Mouse (Mus musculus): ENCODE data around the gene Gm11492.

Gm11492 gene

DNA sequence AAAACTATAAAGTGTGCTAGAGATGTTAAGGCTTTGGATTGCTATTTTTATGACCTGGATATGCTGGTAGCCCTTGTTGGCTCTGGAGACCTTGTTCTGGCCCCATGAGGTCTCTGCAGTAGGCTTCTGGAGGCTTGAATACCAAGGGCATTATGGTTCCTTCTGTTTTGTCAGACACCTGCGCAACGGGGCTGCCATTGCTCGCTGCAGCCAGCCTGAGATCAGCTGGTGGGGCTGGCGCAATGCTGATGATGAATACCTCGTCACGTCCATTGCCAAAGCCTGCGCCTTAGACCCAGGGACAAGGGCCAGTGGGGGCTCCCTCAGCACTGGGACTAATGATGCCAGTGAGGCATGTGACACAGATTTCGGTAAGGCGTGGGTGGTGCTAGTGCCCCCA is 35.8 kb downstream of the Gm11492 start:
- no peak for DNase-seq

DNA sequence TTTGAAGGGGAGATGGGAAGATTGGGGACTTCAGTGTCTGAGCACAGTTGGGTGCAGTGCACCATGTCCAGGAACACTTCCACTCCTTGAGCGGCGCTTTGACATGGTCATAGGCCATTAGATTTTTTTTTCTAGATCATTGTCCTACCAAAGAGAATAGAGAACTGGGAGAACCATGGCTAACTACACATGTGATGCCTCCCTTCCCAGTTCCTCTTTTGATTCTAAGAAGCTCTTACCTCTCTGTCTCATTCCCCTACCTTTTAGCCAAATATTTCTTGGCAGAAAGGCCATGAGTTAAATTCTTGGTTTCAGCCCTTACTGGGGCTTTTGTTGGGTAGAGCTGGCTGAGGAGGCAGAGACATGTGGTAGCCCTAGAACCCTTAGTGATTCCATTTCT is 37.1 kb downstream of the Gm11492 start:
- DNase-seq: no peak

DNA sequence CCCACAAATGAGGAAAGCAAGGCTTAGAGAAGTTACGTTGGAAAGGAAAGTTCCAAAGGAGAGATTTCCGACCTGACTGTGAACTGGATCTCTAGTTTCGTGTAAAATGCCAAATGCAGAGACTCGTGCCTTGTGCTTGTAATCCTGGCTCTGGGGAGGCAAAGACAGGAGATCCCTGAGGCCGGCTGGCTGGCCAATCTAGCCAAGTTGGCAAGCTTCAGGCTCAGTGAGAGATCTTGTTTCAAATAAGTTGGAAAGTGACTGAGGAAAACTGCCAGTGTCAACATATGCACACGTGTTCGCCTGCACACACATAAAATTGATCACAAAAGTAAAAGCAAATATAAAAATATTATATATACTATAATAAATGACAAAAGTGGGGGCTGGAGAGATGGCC is 42.8 kb downstream of the Gm11492 start:
- DNase-seq: no peak

DNA sequence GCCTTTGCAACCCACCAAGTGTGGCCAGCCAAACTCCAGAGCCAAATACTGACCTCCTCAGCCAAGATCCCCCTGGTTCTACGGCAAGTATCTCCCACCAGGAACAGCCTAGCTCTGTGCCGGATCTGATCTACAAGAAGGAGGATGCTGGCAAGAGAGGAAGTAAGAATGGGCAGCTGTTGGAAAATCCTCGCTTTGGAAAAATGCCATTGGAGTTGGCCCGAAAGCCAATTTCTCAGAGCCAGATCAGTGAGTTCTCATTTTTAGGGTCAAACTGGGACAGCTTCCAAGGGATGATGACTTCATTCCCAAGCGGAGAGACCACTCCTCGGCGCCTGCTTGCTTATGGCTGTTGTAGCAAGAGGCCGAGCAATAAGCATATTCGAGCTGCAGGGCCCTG is 45.1 kb downstream of the Gm11492 start:
- DNase-seq: no peak

DNA sequence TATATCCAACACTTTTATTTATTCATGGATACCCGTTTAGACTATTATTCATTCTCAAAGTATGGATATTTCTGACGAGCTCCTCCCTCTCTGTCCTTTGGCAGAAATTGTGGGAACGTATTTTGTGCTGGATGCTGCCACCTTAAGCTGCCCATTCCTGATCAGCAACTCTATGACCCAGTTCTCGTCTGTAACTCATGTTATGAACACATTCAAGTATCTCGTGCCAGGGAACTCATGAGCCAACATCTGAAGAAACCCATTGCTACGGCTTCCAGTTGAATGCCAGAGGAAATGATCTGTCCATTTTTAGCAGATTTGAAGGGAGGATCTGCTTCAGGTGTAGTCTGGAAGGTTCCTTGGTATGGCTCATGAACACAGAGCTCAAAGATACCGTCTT is 47.5 kb downstream of the Gm11492 start:
- DNase-seq: peak; percentile 1

DNA sequence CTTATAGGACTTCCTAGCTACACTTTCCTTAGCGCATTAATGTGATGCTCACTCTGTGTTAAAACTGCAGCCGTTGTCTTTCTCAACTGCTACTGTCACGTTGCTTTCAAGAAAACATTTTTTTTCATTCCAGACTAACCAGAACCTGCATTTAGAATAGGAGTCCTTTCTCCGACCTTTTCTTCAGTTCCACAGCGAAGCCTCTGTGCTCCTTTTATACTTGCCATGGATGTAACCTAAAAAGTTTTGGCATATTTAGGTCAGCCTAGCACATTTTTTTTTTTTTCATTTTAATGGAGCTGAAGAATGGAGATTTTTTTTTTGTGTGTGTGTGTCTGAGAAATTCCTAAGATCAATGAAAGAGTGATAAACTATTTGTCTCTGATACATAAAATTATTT is 49.1 kb downstream of the Gm11492 start:
- DNase-seq: no peak

DNA sequence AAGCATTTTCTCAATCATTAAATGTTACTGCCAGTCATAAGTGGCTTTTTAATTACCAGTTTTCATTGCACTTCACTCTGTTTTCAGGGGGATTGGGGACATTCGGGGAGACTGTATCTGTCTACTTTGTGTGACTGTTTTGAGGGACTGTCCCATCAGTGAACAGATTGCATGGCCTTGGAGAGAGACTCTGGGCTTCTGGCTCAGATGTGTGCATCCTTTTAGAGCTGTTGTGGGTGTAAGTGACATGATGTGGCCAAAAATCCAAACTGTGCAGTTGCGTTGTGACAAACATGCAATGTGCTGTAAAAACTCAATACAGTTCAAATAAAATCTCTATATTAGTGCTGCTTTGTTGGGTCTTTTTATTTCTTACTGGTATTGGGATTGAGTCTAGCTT is 49.5 kb downstream of the Gm11492 start:
- DNase-seq: no peak

DNA sequence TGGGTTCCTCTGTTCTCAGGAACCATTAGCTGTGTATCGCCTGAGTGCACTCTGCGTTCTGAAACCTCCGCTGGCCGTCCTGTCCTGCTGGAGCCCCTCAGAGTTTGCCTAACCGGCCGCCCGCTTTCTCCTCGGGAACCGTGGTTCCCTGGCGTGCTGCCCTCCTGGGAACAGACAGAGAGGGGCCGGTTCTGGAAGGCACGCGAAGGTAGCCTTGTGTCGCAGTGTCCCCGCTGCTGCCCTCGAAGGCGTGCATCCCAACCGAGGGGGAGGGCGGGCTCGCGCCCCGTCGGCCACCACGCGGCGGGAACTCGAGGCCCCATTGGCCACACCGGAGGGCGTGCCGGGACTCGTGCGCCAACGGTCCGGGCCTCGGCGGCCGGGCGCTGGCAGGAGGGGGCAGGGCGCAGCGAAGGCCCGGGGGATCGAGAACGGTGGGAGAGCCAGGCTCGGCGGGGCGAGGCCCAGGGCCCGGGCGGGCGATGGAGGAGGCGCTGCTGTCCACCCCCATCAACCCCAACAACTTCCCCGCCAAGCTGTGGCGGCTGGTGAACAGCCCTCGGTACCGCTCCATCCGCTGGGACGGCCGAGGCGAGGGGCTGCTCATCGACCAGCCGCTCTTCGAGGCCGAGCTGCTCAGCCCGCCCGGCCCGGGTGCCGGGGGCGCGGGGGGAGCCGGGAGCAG is 50.5 kb downstream of the Gm11492 start, which contains the start of gene Hsf5:
Gene Hsf5 (plus strand): TSS at position 375 of the 685 bp plus-strand sequence.
- peak; percentile 2 for DNase-seq

DNA sequence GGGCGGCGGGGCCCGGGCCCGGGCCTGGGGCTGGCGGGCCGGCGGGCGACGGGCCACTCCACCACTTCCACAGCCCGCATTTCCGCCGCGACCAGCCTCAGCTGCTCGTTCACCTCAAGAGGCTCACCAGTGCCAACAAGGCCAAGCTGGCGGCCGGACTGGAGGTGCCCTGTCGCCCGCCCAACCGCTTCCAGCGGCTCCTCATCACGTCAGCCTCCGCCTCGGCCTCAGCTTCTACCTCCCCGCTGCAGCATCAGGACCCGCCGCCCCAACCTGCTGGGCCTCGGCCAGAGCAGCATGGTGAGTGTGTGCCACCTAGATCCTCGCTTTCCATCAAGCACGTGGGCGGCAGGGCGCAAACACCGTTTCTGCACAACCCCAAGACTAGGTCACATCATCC is 51.2 kb downstream of the Gm11492 start:
- DNase-seq: peak; percentile 2

All from kidney, adult 18-20 months (tissue).